Comparison of ENCODE assay signal across 24 mouse cellular contexts in the genomic region with DNA sequence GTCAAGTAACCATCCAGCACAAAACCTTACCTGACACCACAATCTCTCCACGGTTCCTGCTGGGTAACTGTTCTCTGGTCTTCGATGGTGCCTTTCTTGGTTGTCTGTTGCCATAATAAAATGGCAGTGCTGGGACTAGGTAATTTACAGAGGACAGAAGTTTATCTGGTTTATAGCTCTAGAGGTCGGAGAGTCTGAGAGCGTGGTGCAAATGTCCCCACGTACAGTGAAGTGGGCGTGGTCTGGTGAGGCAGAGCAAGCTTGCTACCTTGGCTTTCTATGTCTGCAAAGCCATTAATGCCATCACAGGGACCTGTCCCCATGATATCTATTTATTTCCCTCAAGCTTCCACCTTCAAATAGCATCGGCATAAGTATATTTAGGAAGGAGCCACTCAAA.
DNase-seq lines count a peak whose midpoint lies in the region; ATAC-seq and TF ChIP-seq lines count a peak whose summit lies in the region.
"Had no signal": no experiment of that assay in that cellular context is flagged by ENCODE, and none has a peak within 500 bp of the region (broad histone marks: within the 10 kb centered on the region; RNA-seq: fewer than 3 reads in every experiment).

No protein-coding gene starts in this region.

- TF ChIP-seq CTCF in intestine, postnatal 0 days (IDR thresholded peaks at IDR 0.05; ENCODE audit: low read depth): no peak

- H3K36me3 ChIP-seq in embryonic facial prominence, embryonic 15.5 days: no peaks in the 10 kb centered on the region
- H3K36me3 ChIP-seq in embryonic facial prominence, embryonic 10.5 days (replicated peaks): no peaks in the 10 kb centered on the region
- no peaks in the 10 kb centered on the region for H3K36me3 ChIP-seq in intestine, embryonic 15.5 days
- H3K36me3 ChIP-seq in intestine, postnatal 0 days (ENCODE audit: control insufficient read depth, insufficient read depth): no peaks in the 10 kb centered on the region
- no peaks in the 10 kb centered on the region for H3K36me3 ChIP-seq in lung, embryonic 15.5 days
- H3K36me3 ChIP-seq in intestine, embryonic 16.5 days (ENCODE audit: control insufficient read depth, insufficient read depth, low read length): no peaks in the 10 kb centered on the region
- H3K36me3 ChIP-seq: hindbrain, embryonic 10.5 days; hindbrain, embryonic 13.5 days had no signal

- peak overlapping the region; percentile 63 for H3K27ac ChIP-seq in embryonic facial prominence, embryonic 15.5 days (replicated peaks)
- no peak overlapping the region for H3K27ac ChIP-seq in embryonic facial prominence, embryonic 10.5 days (replicated peaks)
- H3K27ac ChIP-seq in intestine, embryonic 15.5 days: no peak overlapping the region
- H3K27ac ChIP-seq in intestine, postnatal 0 days (ENCODE audit: low read depth, low read length): no peak overlapping the region
- peak overlapping the region; percentile 54; the same call in 1 of the 2 replicates for H3K27ac ChIP-seq in lung, embryonic 15.5 days
- 0 out of 2 replicates have a peak overlapping the region, but pooled peaks have one; percentile 2 for H3K27ac ChIP-seq in intestine, embryonic 16.5 days (ENCODE audit: low read length)
- H3K27ac ChIP-seq: gastrocnemius, adult 2 months; hindbrain, embryonic 10.5 days; hindbrain, embryonic 13.5 days had no signal

- no peak for DNase-seq in embryonic facial prominence, embryonic 10.5 days (ENCODE audit: low spot score)
- no peak for DNase-seq in lung, postnatal 14 days
- DNase-seq: adrenal gland, adult 8-10 months; adrenal gland, postnatal 25 days; cerebellum, adult 11-12 months; cerebellum, adult 8-10 months; cerebellum, postnatal 10 days; cerebellum, postnatal 36 days; embryo, embryonic 11 days; forebrain, postnatal 0 days; gastrocnemius, adult 2 months; gastrocnemius, postnatal 14 days; heart, adult 11 months had no signal

- 85% methylated on average over 7 of the region's 7 CpGs for WGBS in embryonic facial prominence, embryonic 15.5 days
- WGBS in embryonic facial prominence, embryonic 10.5 days: 93% methylated on average over 7 of the region's 7 CpGs
- 63% methylated on average over 7 of the region's 7 CpGs for WGBS in intestine, embryonic 15.5 days
- WGBS in intestine, postnatal 0 days: 40% methylated on average over 7 of the region's 7 CpGs
- 78% methylated on average over 7 of the region's 7 CpGs for WGBS in lung, embryonic 15.5 days
- 63% methylated on average over 7 of the region's 7 CpGs for WGBS in intestine, embryonic 16.5 days

- H3K9me3 ChIP-seq in embryonic facial prominence, embryonic 15.5 days (replicated peaks): no peaks in the 10 kb centered on the region
- no peaks in the 10 kb centered on the region for H3K9me3 ChIP-seq in embryonic facial prominence, embryonic 10.5 days
- no peaks in the 10 kb centered on the region for H3K9me3 ChIP-seq in intestine, embryonic 15.5 days
- H3K9me3 ChIP-seq in intestine, postnatal 0 days (ENCODE audit: control insufficient read depth): no peaks in the 10 kb centered on the region
- H3K9me3 ChIP-seq in lung, embryonic 15.5 days: no peaks in the 10 kb centered on the region
- no peaks in the 10 kb centered on the region for H3K9me3 ChIP-seq in intestine, embryonic 16.5 days (ENCODE audit: control insufficient read depth, low read length)
- H3K9me3 ChIP-seq: hindbrain, embryonic 10.5 days; hindbrain, embryonic 13.5 days had no signal

- no peak overlapping the region for H3K9ac ChIP-seq in embryonic facial prominence, embryonic 15.5 days
- H3K9ac ChIP-seq in intestine, embryonic 15.5 days: no peak overlapping the region
- H3K9ac ChIP-seq in intestine, postnatal 0 days (ENCODE audit: low read depth, low read length): no peak overlapping the region
- no peak overlapping the region for H3K9ac ChIP-seq in lung, embryonic 15.5 days
- no peak overlapping the region for H3K9ac ChIP-seq in intestine, embryonic 16.5 days (ENCODE audit: low read depth, low read length)
- H3K9ac ChIP-seq: forebrain, postnatal 0 days; hindbrain, embryonic 13.5 days had no signal

- H3K4me3 ChIP-seq in embryonic facial prominence, embryonic 15.5 days (replicated peaks): no peak overlapping the region
- H3K4me3 ChIP-seq in embryonic facial prominence, embryonic 10.5 days: no peak overlapping the region
- H3K4me3 ChIP-seq in intestine, embryonic 15.5 days (replicated peaks): no peak overlapping the region
- H3K4me3 ChIP-seq in intestine, postnatal 0 days (ENCODE audit: low read depth, low read length): no peak overlapping the region
- no peak overlapping the region for H3K4me3 ChIP-seq in lung, embryonic 15.5 days
- H3K4me3 ChIP-seq in intestine, embryonic 16.5 days (ENCODE audit: low read length): no peak overlapping the region
- H3K4me3 ChIP-seq: gastrocnemius, adult 2 months; hindbrain, embryonic 10.5 days; hindbrain, embryonic 13.5 days had no signal

- 0 out of 2 replicates have a peak, but pooled peaks cover 4% of the 10 kb centered on the region for H3K27me3 ChIP-seq in embryonic facial prominence, embryonic 15.5 days
- H3K27me3 ChIP-seq in embryonic facial prominence, embryonic 10.5 days (replicated peaks; ENCODE audit: low read depth, poor library complexity, severe bottlenecking): peaks cover 37% of the 10 kb centered on the region
- no peaks in the 10 kb centered on the region for H3K27me3 ChIP-seq in intestine, embryonic 15.5 days (replicated peaks)
- H3K27me3 ChIP-seq in intestine, postnatal 0 days (replicated peaks; ENCODE audit: control insufficient read depth, insufficient read depth, low read length): no peaks in the 10 kb centered on the region
- H3K27me3 ChIP-seq in lung, embryonic 15.5 days: no peaks in the 10 kb centered on the region
- no peaks in the 10 kb centered on the region for H3K27me3 ChIP-seq in intestine, embryonic 16.5 days (replicated peaks; ENCODE audit: control insufficient read depth, insufficient read depth, low read length)

- H3K4me2 ChIP-seq in embryonic facial prominence, embryonic 15.5 days (replicated peaks): no peak overlapping the region
- H3K4me2 ChIP-seq in intestine, embryonic 15.5 days (replicated peaks): no peak overlapping the region
- no peak overlapping the region for H3K4me2 ChIP-seq in intestine, postnatal 0 days (replicated peaks; ENCODE audit: low read depth)
- no peak overlapping the region for H3K4me2 ChIP-seq in lung, embryonic 15.5 days
- no peak overlapping the region for H3K4me2 ChIP-seq in intestine, embryonic 16.5 days (ENCODE audit: low read depth, low read length)
- H3K4me2 ChIP-seq: heart, embryonic 11.5 days; hindbrain, embryonic 13.5 days had no signal

- H3K4me1 ChIP-seq in embryonic facial prominence, embryonic 15.5 days: peaks cover 27% of the 10 kb centered on the region
- peaks cover 28% of the 10 kb centered on the region for H3K4me1 ChIP-seq in embryonic facial prominence, embryonic 10.5 days
- H3K4me1 ChIP-seq in intestine, embryonic 15.5 days (replicated peaks): peaks cover 12% of the 10 kb centered on the region
- no peaks in the 10 kb centered on the region for H3K4me1 ChIP-seq in intestine, postnatal 0 days (replicated peaks; ENCODE audit: control insufficient read depth, insufficient read depth, low read length)
- H3K4me1 ChIP-seq in lung, embryonic 15.5 days: peaks cover 21% of the 10 kb centered on the region
- peaks cover 17% of the 10 kb centered on the region; the same call in 1 of the 2 replicates for H3K4me1 ChIP-seq in intestine, embryonic 16.5 days (ENCODE audit: control insufficient read depth, insufficient read depth, low read length)

- no peak for ATAC-seq in embryonic facial prominence, embryonic 15.5 days (ENCODE audit: insufficient number of reproducible peaks, low FRiP score, low TSS enrichment, low read depth)
- ATAC-seq in intestine, embryonic 15.5 days: peak; percentile 83
- no peak for ATAC-seq in intestine, postnatal 0 days
- ATAC-seq in lung, embryonic 15.5 days (ENCODE audit: borderline replicate concordance, extremely low read depth, low FRiP score, low TSS enrichment): no peak
- ATAC-seq in intestine, embryonic 16.5 days: peak; percentile 86
- ATAC-seq: activated CD4-positive, CD25-positive, alpha-beta regulatory T cell, adult 4 months; forebrain, embryonic 14.5 days; forebrain, postnatal 0 days; hindbrain, embryonic 16.5 days had no signal

Comparison
In these comparisons a context has a peak if more than half of its experiments do, and no peak if none do; other contexts are left out.
1. ATAC-seq: peak in intestine, embryonic 15.5 days (single experiment) and intestine, embryonic 16.5 days (single experiment); none in embryonic facial prominence, embryonic 15.5 days (single experiment), intestine, postnatal 0 days (single experiment) and lung, embryonic 15.5 days (single experiment).
2. H3K27ac ChIP-seq: peak in embryonic facial prominence, embryonic 15.5 days (single experiment), lung, embryonic 15.5 days (single experiment) and intestine, embryonic 16.5 days (single experiment); none in embryonic facial prominence, embryonic 10.5 days (single experiment), intestine, embryonic 15.5 days (single experiment) and intestine, postnatal 0 days (single experiment).